Mouse (Mus musculus) midbrain, embryonic 16.5 days (tissue): ENCODE measurements at regions not wholly inside any gene's neighbourhood (a gene's known extent, or its start where the extent isn't known, plus 50 kb on each side); places are given as distances from the start of the nearest gene placed in this dataset.

Experiments
- ATAC-seq: fragments of 200-750 bp; cut with Nextera tagmentation; 2 replicates; pipeline ENCODE4 v1.8.0; 2017; ENCODE audit warnings: moderate TSS enrichment
- H3K27ac ChIP-seq: fragments of 300-500 bp; sonication (generic); 2 replicates; pipeline ENCODE4 v1.5.1; 2014; ENCODE audit warnings: mild to moderate bottlenecking, low read length, mixed read lengths
- H3K27me3 ChIP-seq: fragments of 300-500 bp; sonication (generic); 2 replicates; pipeline ENCODE4 v1.6.1; 2014; ENCODE audit warnings: low read depth, low read length, mixed read lengths; ENCODE audit not compliant: control insufficient read depth, insufficient read depth
- H3K36me3 ChIP-seq: fragments of 300-500 bp; sonication (generic); 2 replicates; pipeline ENCODE4 v1.6.1; 2014; ENCODE audit warnings: mild to moderate bottlenecking, low read length, moderate library complexity, mixed read lengths; ENCODE audit not compliant: control insufficient read depth, insufficient read depth
- H3K4me1 ChIP-seq: fragments of 300-500 bp; sonication (generic); 2 replicates; pipeline ENCODE4 v1.6.1; 2014; ENCODE audit warnings: mild to moderate bottlenecking, low read length, mixed read lengths; ENCODE audit not compliant: control insufficient read depth, insufficient read depth
- H3K4me2 ChIP-seq: fragments of 300-500 bp; sonication (generic); 2 replicates; pipeline ENCODE4 v1.6.1; 2014; ENCODE audit warnings: mild to moderate bottlenecking, low read length, mixed read lengths
- H3K4me3 ChIP-seq: fragments of 300-500 bp; sonication (generic); 2 replicates; pipeline ENCODE4 v1.5.1; 2014; ENCODE audit warnings: low read depth, mild to moderate bottlenecking, low read length, moderate library complexity, mixed read lengths
- H3K9ac ChIP-seq: fragments of 300-500 bp; sonication (generic); 2 replicates; pipeline ENCODE4 v1.6.1; 2014; ENCODE audit warnings: low read depth, low read length, mixed read lengths
- H3K9me3 ChIP-seq: fragments of 300-500 bp; sonication (generic); replicated peaks from 2 replicates; pipeline ENCODE4 v1.6.1; 2014; ENCODE audit warnings: mild to moderate bottlenecking, low read length, mixed read lengths; ENCODE audit not compliant: control insufficient read depth, poor library complexity, severe bottlenecking
- WGBS: fragments of 180-500 bp; shearing (Covaris S2); extraction: QIAGEN DNeasy Blood & Tissue Kit; methylation state at CpG from one replicate; pipeline ENCODE4 v1.1.7; 2014; 5-methylcytosine and 5-hydroxymethylcytosine counted together

GRCm38 (mm10) chr9:59171576-59171975, 119.8 kb upstream of the Adpgk start:
- WGBS: 82% methylated on average over 2 of the region's 2 CpGs

GRCm38 (mm10) chr9:59163390-59163976, 127.2 kb upstream of the Neo1 start:
- 8% methylated on average over 6 of the region's 6 CpGs for WGBS
- no peaks in the 10 kb centered on the region for H3K36me3 ChIP-seq
- H3K27me3 ChIP-seq: no peaks in the 10 kb centered on the region
- H3K9me3 ChIP-seq: no peaks in the 10 kb centered on the region
- no peak overlapping the region for H3K9ac ChIP-seq
- H3K4me3 ChIP-seq: no peak overlapping the region
- ATAC-seq: peak; percentile 51; the same call in 1 of the 2 replicates
- H3K4me1 ChIP-seq: peaks cover 9% of the 10 kb centered on the region
- no peak overlapping the region for H3K27ac ChIP-seq
- no peak overlapping the region for H3K4me2 ChIP-seq

More at GRCm38 (mm10) chr9:59171576-59171975, 119.8 kb upstream of the Adpgk start:
- Histone ChIP-seq H3K36me3 (no peaks in the 10 kb centered on the region), H3K27ac (0 out of 2 replicates have a peak overlapping the region, but pooled peaks have one; percentile 17), H3K4me3 (no peak overlapping the region), H3K27me3 (no peaks in the 10 kb centered on the region), H3K4me2 (no peak overlapping the region), H3K9ac (no peak overlapping the region), H3K9me3 (no peaks in the 10 kb centered on the region), H3K4me1 (no peaks in the 10 kb centered on the region)
- ATAC-seq: no peak

GRCm38 (mm10) chr9:59162954-59163353, 126.7 kb upstream of the Neo1 start:
- ATAC-seq: no peak
- H3K9ac ChIP-seq: no peak overlapping the region
- no peak overlapping the region for H3K4me2 ChIP-seq
- H3K4me3 ChIP-seq: no peak overlapping the region
- H3K4me1 ChIP-seq: peaks cover 9% of the 10 kb centered on the region
- 7% methylated on average over 4 of the region's 4 CpGs for WGBS
- no peaks in the 10 kb centered on the region for H3K27me3 ChIP-seq
- H3K27ac ChIP-seq: no peak overlapping the region
- no peaks in the 10 kb centered on the region for H3K36me3 ChIP-seq
- no peaks in the 10 kb centered on the region for H3K9me3 ChIP-seq

- H3K36me3 ChIP-seq: no peaks in the 10 kb centered on the region
Measured at GRCm38 (mm10) chr9:59157663-59158062, 121.4 kb upstream of the Neo1 start.

GRCm38 (mm10) chr9:59153945-59154344, 117.7 kb upstream of the Neo1 start:
- Histone ChIP-seq H3K27me3 (no peaks in the 10 kb centered on the region), H3K9ac (no peak overlapping the region), H3K4me2 (no peak overlapping the region), H3K36me3 (no peaks in the 10 kb centered on the region), H3K4me3 (no peak overlapping the region), H3K4me1 (no peaks in the 10 kb centered on the region), H3K9me3 (no peaks in the 10 kb centered on the region), H3K27ac (no peak overlapping the region)
- 84% methylated on average over 3 of the region's 3 CpGs for WGBS
- ATAC-seq: no peak

More at GRCm38 (mm10) chr9:59157663-59158062, 121.4 kb upstream of the Neo1 start:
- no peaks in the 10 kb centered on the region for H3K9me3 ChIP-seq
- no peak overlapping the region for H3K9ac ChIP-seq
- H3K4me1 ChIP-seq: no peaks in the 10 kb centered on the region
- no peak overlapping the region for H3K27ac ChIP-seq
- no peak for ATAC-seq
- no peak overlapping the region for H3K4me3 ChIP-seq
- WGBS: 78% methylated on average over 5 of the region's 5 CpGs
- H3K27me3 ChIP-seq: no peaks in the 10 kb centered on the region
- no peak overlapping the region for H3K4me2 ChIP-seq

GRCm38 (mm10) chr9:59153126-59153525, 116.9 kb upstream of the Neo1 start:
- H3K4me2 ChIP-seq: no peak overlapping the region
- no peak overlapping the region for H3K9ac ChIP-seq
- 63% methylated on average over 5 of the region's 5 CpGs for WGBS
- no peak for ATAC-seq
- H3K36me3 ChIP-seq: no peaks in the 10 kb centered on the region
- H3K27ac ChIP-seq: no peak overlapping the region
- H3K4me3 ChIP-seq: no peak overlapping the region
- no peaks in the 10 kb centered on the region for H3K4me1 ChIP-seq
- no peaks in the 10 kb centered on the region for H3K27me3 ChIP-seq
- no peaks in the 10 kb centered on the region for H3K9me3 ChIP-seq

- Histone ChIP-seq H3K4me2 (no peak overlapping the region), H3K27ac (no peak overlapping the region), H3K9me3 (no peaks in the 10 kb centered on the region), H3K4me1 (no peaks in the 10 kb centered on the region), H3K9ac (no peak overlapping the region), H3K36me3 (no peaks in the 10 kb centered on the region), H3K27me3 (no peaks in the 10 kb centered on the region), H3K4me3 (no peak overlapping the region)
- ATAC-seq: no peak
- 74% methylated on average over 3 of the region's 3 CpGs for WGBS
Measured at GRCm38 (mm10) chr9:59144256-59144800, 108.1 kb upstream of the Neo1 start.

- Histone ChIP-seq H3K9ac (no peak overlapping the region), H3K36me3 (no peaks in the 10 kb centered on the region), H3K4me3 (no peak overlapping the region), H3K27ac (no peak overlapping the region), H3K4me1 (no peaks in the 10 kb centered on the region), H3K4me2 (no peak overlapping the region), H3K9me3 (no peaks in the 10 kb centered on the region), H3K27me3 (no peaks in the 10 kb centered on the region)
- no peak for ATAC-seq
- WGBS: 91% methylated on average over 4 of the region's 4 CpGs
Measured at GRCm38 (mm10) chr9:59143610-59144009, 107.4 kb upstream of the Neo1 start.

GRCm38 (mm10) chr9:59134171-59135041, 98.2 kb upstream of the Neo1 start:
- ATAC-seq: no peak
- H3K4me3 ChIP-seq: no peak overlapping the region
- H3K27ac ChIP-seq: peak overlapping the region; percentile 52
- H3K9ac ChIP-seq: no peak overlapping the region
- H3K27me3 ChIP-seq: no peaks in the 10 kb centered on the region
- peaks cover 14% of the 10 kb centered on the region; the same call in 1 of the 2 replicates for H3K4me1 ChIP-seq
- no peaks in the 10 kb centered on the region for H3K36me3 ChIP-seq
- H3K9me3 ChIP-seq: no peaks in the 10 kb centered on the region
- 43% methylated on average over 15 of the region's 15 CpGs for WGBS
- H3K4me2 ChIP-seq: peak overlapping the region; percentile 12; the same call in 1 of the 2 replicates
